Mouse (Mus musculus): ENCODE results near the gene Hyal3. TPM values are rescaled to one million over a fixed set of nuclear protein-coding genes. Genes with fewer than 3 reads are reported as not detected.

Hyal3 gene
- total and polyA plus RNA-seq, 2 experiments: 0.18 to 0.54 TPM

DNA sequence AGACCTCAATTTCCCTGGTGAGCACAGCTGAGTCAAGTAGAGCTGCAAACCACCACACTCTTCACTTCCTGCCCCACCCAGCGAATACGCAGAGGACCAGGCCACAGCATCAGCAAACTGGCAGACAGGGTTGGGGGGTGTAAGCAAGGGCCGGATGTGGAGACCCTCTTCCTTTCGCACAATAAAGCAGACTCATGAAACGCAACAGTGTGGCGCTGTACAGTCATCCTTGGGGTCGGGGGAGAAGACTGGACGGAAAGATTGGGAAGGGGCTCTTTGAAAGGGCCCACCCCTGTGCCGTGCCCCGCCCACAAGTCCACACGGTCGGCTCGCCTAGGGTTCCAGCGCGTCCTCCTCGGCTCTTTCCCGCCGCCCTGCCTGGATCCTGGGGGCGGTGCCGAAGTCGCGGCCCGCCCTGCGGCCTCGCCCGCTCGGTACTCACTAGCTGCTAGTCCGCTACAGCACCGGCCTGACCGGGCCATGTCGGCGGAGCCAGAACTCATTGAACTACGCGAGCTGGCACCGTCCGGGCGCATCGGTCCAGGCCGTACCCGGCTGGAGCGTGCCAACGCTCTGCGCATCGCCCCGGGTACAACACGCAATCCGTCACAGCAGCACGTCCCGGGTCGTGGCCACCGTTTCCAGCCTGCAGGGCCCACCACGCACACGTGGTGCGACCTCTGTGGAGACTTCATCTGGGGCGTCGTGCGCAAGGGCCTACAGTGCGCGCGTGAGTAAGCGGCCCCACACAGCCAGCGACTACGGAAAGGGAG lies 29.3 kb upstream of the Hyal3 start, which contains the start of gene Rassf1:
TSS of gene Rassf1 (plus strand) at position 439 of the 773 bp plus-strand sequence.
- Histone ChIP-seq H3K79me2 (ENCODE audit: control insufficient read depth, insufficient read depth, low read length) (no peaks in the 10 kb centered on the region), H3K27ac (replicated peaks; ENCODE audit: insufficient read depth, low read depth, low read length) (no peak within 1 kb of the TSS), H3K4me1 (ENCODE audit: control insufficient read depth, insufficient read depth, low read length) (peaks cover 17% of the 10 kb centered on the region; the same call in 1 of the 2 replicates), H3K9ac (ENCODE audit: low read depth, low read length) (peak within 1 kb of the TSS; percentile 59), H3K27me3 (ENCODE audit: control insufficient read depth, insufficient read depth, low read length) (no peaks in the 10 kb centered on the region), H3K36me3 (ENCODE audit: control insufficient read depth, insufficient read depth, low read length) (no peaks in the 10 kb centered on the region), H3K4me3 (ENCODE audit: insufficient read depth, low read depth, low read length) (peak within 1 kb of the TSS; percentile 58; the same call in 1 of the 2 replicates)
- peak; percentile 72 for DNase-seq (ENCODE audit: extremely low read depth, low read depth, low spot score)
- 5% methylated on average over 63 of the region's 63 CpGs for WGBS
- 0 out of 2 replicates have a peak, but pooled peaks have one; percentile 8 for TF ChIP-seq POLR2A (IDR thresholded peaks at IDR 0.05; ENCODE audit: extremely low read depth, insufficient read depth, low read length)
- no peak for TF ChIP-seq CTCF (IDR thresholded peaks at IDR 0.05; ENCODE audit: low read depth, low read length)

DNA sequence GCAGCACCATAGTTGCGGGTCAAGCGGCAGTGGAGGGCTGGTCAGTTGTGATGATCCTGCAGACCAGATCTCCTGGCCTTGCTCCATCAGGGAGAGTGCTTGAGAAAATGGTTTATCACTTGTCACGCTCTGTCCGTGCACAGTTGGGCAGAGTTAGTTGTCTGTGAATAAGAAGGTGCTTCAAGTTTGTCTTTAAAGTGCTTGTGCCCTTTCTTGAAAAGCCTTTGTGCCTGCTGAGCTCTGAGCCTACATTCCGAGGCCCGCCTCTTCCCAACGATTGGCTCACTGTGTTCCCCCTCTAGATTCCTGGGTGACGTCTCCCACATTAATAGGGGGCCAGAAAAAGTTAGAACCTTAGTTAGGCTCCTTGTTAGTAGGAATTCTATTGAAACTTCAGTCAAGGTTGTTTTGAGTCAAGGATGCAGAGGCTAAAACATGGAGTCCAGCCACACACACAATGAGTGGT lies 28.7 kb upstream of the Hyal3 start:
- Histone ChIP-seq H3K4me3 (ENCODE audit: insufficient read depth, low read depth, low read length) (peak overlapping the region; percentile 58; the same call in 1 of the 2 replicates), H3K36me3 (ENCODE audit: control insufficient read depth, insufficient read depth, low read length) (no peaks in the 10 kb centered on the region), H3K27ac (replicated peaks; ENCODE audit: insufficient read depth, low read depth, low read length) (no peak overlapping the region), H3K27me3 (ENCODE audit: control insufficient read depth, insufficient read depth, low read length) (no peaks in the 10 kb centered on the region), H3K79me2 (ENCODE audit: control insufficient read depth, insufficient read depth, low read length) (no peaks in the 10 kb centered on the region; the same call in 1 of the 2 replicates), H3K4me1 (ENCODE audit: control insufficient read depth, insufficient read depth, low read length) (peaks cover 17% of the 10 kb centered on the region), H3K9ac (ENCODE audit: low read depth, low read length) (peak overlapping the region; percentile 59)
- DNase-seq (ENCODE audit: extremely low read depth, low read depth, low spot score): no peak
- WGBS: 56% methylated on average over 8 of the region's 8 CpGs
- TF ChIP-seq POLR2A (IDR thresholded peaks at IDR 0.05; ENCODE audit: extremely low read depth, insufficient read depth, low read length) (no peak), CTCF (IDR thresholded peaks at IDR 0.05; ENCODE audit: low read depth, low read length) (no peak)

DNA sequence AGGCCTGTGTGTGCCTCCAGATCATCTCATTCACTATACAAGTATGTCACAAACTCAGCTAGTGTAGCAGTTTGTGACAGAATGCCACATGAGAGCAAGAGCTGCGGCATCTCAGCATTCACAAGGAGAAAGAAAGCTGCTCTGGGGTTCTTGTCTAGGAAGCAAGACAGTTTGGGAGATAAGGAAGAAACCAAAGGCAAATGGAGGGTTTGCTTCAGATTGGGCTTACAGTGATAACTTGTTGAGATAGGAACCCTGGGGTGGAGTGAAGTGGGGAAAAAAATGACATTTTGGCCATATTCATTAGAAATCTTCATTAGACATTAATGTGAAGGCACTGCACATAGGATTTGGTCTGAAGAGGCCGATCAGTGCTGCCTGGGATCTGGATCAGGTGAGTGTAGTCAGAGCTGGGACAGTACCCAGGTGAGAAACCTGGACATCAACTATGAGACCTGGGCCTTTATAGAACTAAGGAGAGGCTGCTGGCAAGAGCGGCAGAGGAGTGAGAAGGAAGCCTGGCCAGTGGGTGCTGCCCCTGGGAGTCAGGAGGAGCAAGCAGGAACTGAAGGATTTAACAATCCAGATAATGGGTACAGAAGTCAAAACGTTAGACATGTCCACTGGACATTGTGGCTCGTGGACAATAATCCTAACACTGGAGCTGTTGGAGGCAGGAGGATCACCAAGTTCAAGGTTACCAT lies 27.8 kb upstream of the Hyal3 start:
- no peak for DNase-seq (ENCODE audit: extremely low read depth, low read depth, low spot score)
- Histone ChIP-seq H3K4me1 (ENCODE audit: control insufficient read depth, insufficient read depth, low read length) (peaks cover 17% of the 10 kb centered on the region), H3K27me3 (ENCODE audit: control insufficient read depth, insufficient read depth, low read length) (no peaks in the 10 kb centered on the region), H3K36me3 (ENCODE audit: control insufficient read depth, insufficient read depth, low read length) (peaks cover 9% of the 10 kb centered on the region), H3K4me3 (ENCODE audit: insufficient read depth, low read depth, low read length) (no peak overlapping the region), H3K9ac (ENCODE audit: low read depth, low read length) (no peak overlapping the region), H3K79me2 (ENCODE audit: control insufficient read depth, insufficient read depth, low read length) (no peaks in the 10 kb centered on the region; the same call in 1 of the 2 replicates), H3K27ac (replicated peaks; ENCODE audit: insufficient read depth, low read depth, low read length) (no peak overlapping the region)
- 71% methylated on average over 5 of the region's 5 CpGs for WGBS
- TF ChIP-seq CTCF (IDR thresholded peaks at IDR 0.05; ENCODE audit: low read depth, low read length) (no peak), POLR2A (IDR thresholded peaks at IDR 0.05; ENCODE audit: extremely low read depth, insufficient read depth, low read length) (no peak)

DNA sequence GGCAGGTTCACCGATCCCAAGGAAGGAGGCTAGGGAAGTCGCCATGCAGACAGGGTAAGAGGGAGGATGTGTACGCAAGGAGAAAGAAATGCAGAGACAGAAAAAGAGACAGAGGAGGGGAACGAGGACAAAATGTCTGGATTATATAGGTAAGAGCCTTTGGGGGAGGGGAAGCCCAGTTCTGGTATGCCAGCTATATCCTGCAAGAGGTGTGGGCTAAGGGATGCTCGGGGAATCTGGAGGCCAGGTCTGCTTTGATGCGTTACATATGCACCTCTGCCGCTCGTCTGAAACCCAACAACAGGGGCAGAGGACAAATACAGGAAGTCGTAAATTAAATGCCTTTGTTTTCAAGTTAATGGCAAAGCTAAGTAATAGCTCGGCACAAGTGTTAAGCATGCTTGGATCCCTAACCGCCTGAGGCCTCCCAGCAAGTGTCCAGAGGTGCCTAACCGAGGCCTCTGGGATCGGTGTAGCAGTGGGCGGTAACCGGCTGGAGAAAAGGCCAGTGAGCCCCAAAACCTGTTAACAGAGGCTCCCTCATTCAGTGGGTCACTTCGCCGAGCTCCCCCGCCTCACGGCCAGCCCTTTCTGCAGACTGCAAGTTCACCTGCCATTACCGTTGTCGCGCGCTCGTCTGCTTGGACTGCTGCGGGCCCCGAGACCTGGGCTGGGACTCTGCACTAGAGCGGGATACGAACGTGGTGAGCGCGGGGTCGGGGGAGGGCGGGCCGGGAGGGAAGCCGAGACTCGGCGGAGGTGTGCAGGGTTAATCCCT lies 26.9 kb upstream of the Hyal3 start:
- 14% methylated on average over 37 of the region's 37 CpGs for WGBS
- TF ChIP-seq CTCF (IDR thresholded peaks at IDR 0.05; ENCODE audit: low read depth, low read length) (no peak), POLR2A (IDR thresholded peaks at IDR 0.05; ENCODE audit: extremely low read depth, insufficient read depth, low read length) (no peak)
- Histone ChIP-seq H3K36me3 (ENCODE audit: control insufficient read depth, insufficient read depth, low read length) (peaks cover 16% of the 10 kb centered on the region), H3K4me1 (ENCODE audit: control insufficient read depth, insufficient read depth, low read length) (peaks cover 17% of the 10 kb centered on the region), H3K4me3 (ENCODE audit: insufficient read depth, low read depth, low read length) (peak overlapping the region; percentile 62), H3K27me3 (ENCODE audit: control insufficient read depth, insufficient read depth, low read length) (no peaks in the 10 kb centered on the region), H3K9ac (ENCODE audit: low read depth, low read length) (peak overlapping the region; percentile 74), H3K79me2 (ENCODE audit: control insufficient read depth, insufficient read depth, low read length) (no peaks in the 10 kb centered on the region; the same call in 1 of the 2 replicates), H3K27ac (replicated peaks; ENCODE audit: insufficient read depth, low read depth, low read length) (peak overlapping the region; percentile 20)
- DNase-seq (ENCODE audit: extremely low read depth, low read depth, low spot score): no peak

DNA sequence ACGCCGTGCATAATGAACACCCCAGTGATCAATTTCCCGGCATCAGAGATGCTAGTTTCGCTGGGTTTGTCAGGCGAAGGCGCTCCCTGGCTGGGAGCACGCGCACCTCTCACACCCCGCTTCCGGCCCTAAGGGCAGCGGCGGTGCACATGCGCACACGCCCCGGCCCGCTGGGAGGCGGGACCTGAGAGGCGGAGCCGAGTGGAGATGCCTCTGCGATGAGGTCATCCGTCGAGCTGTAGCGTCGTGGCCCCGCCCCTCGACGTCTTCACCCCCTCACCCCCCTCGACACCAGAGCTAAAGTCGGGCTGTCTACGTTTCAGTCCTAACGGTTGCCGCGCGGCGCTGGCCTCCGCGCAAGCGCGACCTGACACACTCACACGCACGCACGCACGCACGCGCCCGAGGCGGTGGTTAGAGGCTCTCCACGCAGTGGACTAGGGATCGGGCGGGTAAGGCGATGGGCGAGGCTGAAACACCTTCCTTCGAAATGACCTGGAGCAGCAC lies 26.2 kb upstream of the Hyal3 start:
- Histone ChIP-seq H3K36me3 (ENCODE audit: control insufficient read depth, insufficient read depth, low read length) (peaks cover 22% of the 10 kb centered on the region), H3K27me3 (ENCODE audit: control insufficient read depth, insufficient read depth, low read length) (no peaks in the 10 kb centered on the region), H3K79me2 (ENCODE audit: control insufficient read depth, insufficient read depth, low read length) (no peaks in the 10 kb centered on the region; the same call in 1 of the 2 replicates), H3K4me1 (ENCODE audit: control insufficient read depth, insufficient read depth, low read length) (peaks cover 17% of the 10 kb centered on the region), H3K9ac (ENCODE audit: low read depth, low read length) (peak overlapping the region; percentile 74), H3K27ac (replicated peaks; ENCODE audit: insufficient read depth, low read depth, low read length) (peak overlapping the region; percentile 62), H3K4me3 (ENCODE audit: insufficient read depth, low read depth, low read length) (peak overlapping the region; percentile 62)
- under 1% methylated on average over 53 of the region's 53 CpGs for WGBS
- DNase-seq (ENCODE audit: extremely low read depth, low read depth, low spot score): peak; percentile 91
- TF ChIP-seq CTCF (IDR thresholded peaks at IDR 0.05; ENCODE audit: low read depth, low read length) (no peak), POLR2A (IDR thresholded peaks at IDR 0.05; ENCODE audit: extremely low read depth, insufficient read depth, low read length) (peak; percentile 83)
